ENCODE assay signal across 28 mouse cellular contexts in the genomic region with DNA sequence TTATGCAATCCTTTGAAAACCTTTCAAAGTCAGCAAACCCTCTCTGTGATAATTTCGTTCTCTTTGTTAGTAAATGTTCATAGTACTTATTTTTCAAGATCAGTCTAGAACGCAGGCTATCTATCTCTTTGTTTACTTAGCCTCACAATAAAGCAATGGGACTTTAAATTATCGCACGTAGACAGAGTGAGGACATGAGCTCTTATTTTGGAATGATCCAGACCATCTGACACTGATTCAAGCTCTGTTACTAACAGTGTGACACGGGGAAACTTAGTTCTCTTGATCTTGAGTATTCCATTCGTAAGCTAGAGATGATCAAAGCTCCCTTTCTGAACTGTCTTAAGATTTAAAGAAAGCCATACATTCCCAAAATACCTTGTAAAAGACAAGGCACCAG.
"Had no signal": no experiment of that assay in that cellular context is flagged by ENCODE, and none has a peak within 500 bp of the region (broad histone marks: within the 10 kb centered on the region; RNA-seq: fewer than 3 reads in every experiment).

No protein-coding gene starts in this region.

- DNase-seq: cerebellum, adult 8-10 months; cerebellum, adult 9-10 months; cerebellum, adult 9-11 months; cerebellum, postnatal 10 days; cerebellum, postnatal 14 days; cerebellum, postnatal 25 days; cerebellum, postnatal 36 days; embryo, embryonic 11 days; forebrain, postnatal 0 days; gastrocnemius, adult 2 months; gastrocnemius, postnatal 10 days; gastrocnemius, postnatal 14 days; gastrocnemius, postnatal 25 days; gastrocnemius, postnatal 36 days; heart, adult 11 months; heart, adult 18-20 months; heart, adult 2 months had no signal

- H3K9ac ChIP-seq: embryonic facial prominence, embryonic 12.5 days; embryonic facial prominence, embryonic 13.5 days; embryonic facial prominence, embryonic 15.5 days; forebrain, embryonic 12.5 days; forebrain, embryonic 13.5 days; forebrain, embryonic 15.5 days; forebrain, postnatal 0 days had no signal

- H3K4me2 ChIP-seq: embryonic facial prominence, embryonic 12.5 days; embryonic facial prominence, embryonic 13.5 days; embryonic facial prominence, embryonic 15.5 days; forebrain, embryonic 12.5 days; forebrain, embryonic 13.5 days; forebrain, embryonic 15.5 days had no signal

- H3K36me3 ChIP-seq: embryonic facial prominence, embryonic 10.5 days; embryonic facial prominence, embryonic 12.5 days; embryonic facial prominence, embryonic 13.5 days; embryonic facial prominence, embryonic 15.5 days; forebrain, embryonic 10.5 days; forebrain, embryonic 12.5 days; forebrain, embryonic 15.5 days had no signal

- H3K27ac ChIP-seq: embryonic facial prominence, embryonic 10.5 days; embryonic facial prominence, embryonic 12.5 days; embryonic facial prominence, embryonic 13.5 days; embryonic facial prominence, embryonic 15.5 days; forebrain, embryonic 10.5 days; forebrain, embryonic 12.5 days; forebrain, embryonic 13.5 days; forebrain, embryonic 15.5 days; gastrocnemius, adult 2 months; heart, adult 2 months had no signal

- H3K27me3 ChIP-seq: embryonic facial prominence, embryonic 12.5 days; embryonic facial prominence, embryonic 13.5 days; embryonic facial prominence, embryonic 15.5 days; forebrain, embryonic 12.5 days; forebrain, embryonic 13.5 days; forebrain, embryonic 15.5 days had no signal

- H3K4me1 ChIP-seq: embryonic facial prominence, embryonic 10.5 days; embryonic facial prominence, embryonic 12.5 days; embryonic facial prominence, embryonic 13.5 days; embryonic facial prominence, embryonic 15.5 days; forebrain, embryonic 10.5 days; forebrain, embryonic 12.5 days; forebrain, embryonic 13.5 days; forebrain, embryonic 15.5 days had no signal

- ATAC-seq: forebrain, embryonic 13.5 days; forebrain, embryonic 14.5 days; forebrain, embryonic 15.5 days; forebrain, embryonic 16.5 days; forebrain, postnatal 0 days had no signal

- H3K9me3 ChIP-seq: embryonic facial prominence, embryonic 10.5 days; embryonic facial prominence, embryonic 12.5 days; embryonic facial prominence, embryonic 13.5 days; embryonic facial prominence, embryonic 15.5 days; forebrain, embryonic 10.5 days; forebrain, embryonic 12.5 days; forebrain, embryonic 13.5 days; forebrain, embryonic 15.5 days had no signal

- H3K4me3 ChIP-seq: embryonic facial prominence, embryonic 10.5 days; embryonic facial prominence, embryonic 12.5 days; embryonic facial prominence, embryonic 13.5 days; embryonic facial prominence, embryonic 15.5 days; erythroblast, embryonic 14.5 days; forebrain, embryonic 10.5 days; forebrain, embryonic 12.5 days; forebrain, embryonic 13.5 days; forebrain, embryonic 15.5 days; gastrocnemius, adult 2 months; heart, adult 2 months had no signal
